Mouse (Mus musculus): ENCODE measurements around the gene Wnt9a. TPM values are rescaled to one million over a fixed set of nuclear protein-coding genes. Genes with fewer than 3 reads are reported as not detected.
"Not testable (repeated sequence)": the region's sequence is repeated elsewhere in the genome, so short reads cannot be mapped to it uniquely, and the experiment has no call there.

The Wnt9a gene
- polyA plus RNA-seq, 1 experiment from 2014 or later: 1.6 TPM

DNA sequence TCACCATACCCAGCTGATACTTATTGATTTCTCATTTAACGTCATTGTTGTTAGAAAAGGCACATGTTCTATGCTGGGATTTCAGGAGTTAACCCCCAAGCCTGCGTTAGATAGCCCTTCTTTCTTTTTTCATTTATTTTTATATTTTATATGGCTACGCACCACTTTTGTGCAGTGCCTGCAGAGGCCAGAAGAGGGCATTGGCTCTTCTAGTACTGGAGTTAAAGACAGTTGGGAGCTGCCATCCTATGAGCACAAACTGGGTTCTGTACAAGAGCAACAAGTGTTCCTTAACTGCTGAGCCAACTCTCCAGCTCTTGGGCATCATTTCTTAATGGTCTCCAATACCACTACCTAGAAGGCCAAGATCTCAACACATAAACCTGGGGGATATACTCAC is 6.5 kb upstream of the Wnt9a start:
- Histone ChIP-seq H3K9ac (replicated peaks; ENCODE audit: low read length) (no peak overlapping the region), H3K9me3 (ENCODE audit: low read length) (no peaks in the 10 kb centered on the region), H3K27ac (ENCODE audit: low read length) (no peak overlapping the region), H3K4me1 (ENCODE audit: insufficient read depth, low read length) (no peaks in the 10 kb centered on the region), H3K4me2 (replicated peaks; ENCODE audit: low read depth, low read length) (no peak overlapping the region), H3K36me3 (ENCODE audit: insufficient read depth, low read length) (no peaks in the 10 kb centered on the region), H3K4me3 (ENCODE audit: low read length) (no peak overlapping the region), H3K27me3 (ENCODE audit: insufficient read depth, low read length) (peaks cover 37% of the 10 kb centered on the region)
- no peak for ATAC-seq (ENCODE audit: low FRiP score, low TSS enrichment)
- WGBS: 22% methylated on average over 3 of the region's 3 CpGs

DNA sequence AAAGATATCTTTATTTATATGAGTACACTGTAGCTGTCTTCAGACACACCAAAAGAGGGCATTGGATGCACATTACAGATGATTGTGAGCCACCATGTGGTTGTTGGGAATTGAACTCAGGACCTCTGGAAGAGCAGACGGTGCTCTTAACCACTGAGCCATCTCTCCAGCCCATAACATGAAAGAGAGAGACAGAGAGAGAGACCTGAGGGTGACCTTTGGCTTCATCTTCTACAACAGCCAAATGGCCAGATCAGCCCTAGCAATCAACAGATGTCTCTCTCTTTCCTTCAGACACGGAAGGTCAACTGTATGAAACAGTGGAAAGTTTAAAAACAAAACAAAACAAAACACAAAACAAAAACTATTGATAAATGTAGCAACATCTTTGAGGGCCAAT is 5.7 kb upstream of the Wnt9a start:
- not testable (repeated sequence) for H3K4me2 ChIP-seq (replicated peaks; ENCODE audit: low read depth, low read length); H3K36me3 ChIP-seq (ENCODE audit: insufficient read depth, low read length); H3K4me3 ChIP-seq (ENCODE audit: low read length); H3K27ac ChIP-seq (ENCODE audit: low read length); ATAC-seq (ENCODE audit: low FRiP score, low TSS enrichment); H3K4me1 ChIP-seq (ENCODE audit: insufficient read depth, low read length); H3K9ac ChIP-seq (replicated peaks; ENCODE audit: low read length); H3K9me3 ChIP-seq (ENCODE audit: low read length)
- 53% methylated on average over 2 of the region's 2 CpGs for WGBS
- H3K27me3 ChIP-seq (ENCODE audit: insufficient read depth, low read length): peaks cover 46% of the 10 kb centered on the region

GRCm38 (mm10) chr11:59302700-59303569 is 3.8 kb upstream of the Wnt9a start:
- 36% methylated on average over 5 of the region's 10 CpGs for WGBS
- Histone ChIP-seq H3K9me3 (ENCODE audit: low read length) (no peaks in the 10 kb centered on the region), H3K4me2 (replicated peaks; ENCODE audit: low read depth, low read length) (no peak overlapping the region), H3K4me3 (ENCODE audit: low read length) (no peak overlapping the region), H3K27me3 (ENCODE audit: insufficient read depth, low read length) (peaks cover 57% of the 10 kb centered on the region), H3K4me1 (ENCODE audit: insufficient read depth, low read length) (peaks cover 20% of the 10 kb centered on the region), H3K27ac (ENCODE audit: low read length) (no peak overlapping the region), H3K9ac (replicated peaks; ENCODE audit: low read length) (no peak overlapping the region), H3K36me3 (ENCODE audit: insufficient read depth, low read length) (no peaks in the 10 kb centered on the region)
- ATAC-seq (ENCODE audit: low FRiP score, low TSS enrichment): no peak

DNA sequence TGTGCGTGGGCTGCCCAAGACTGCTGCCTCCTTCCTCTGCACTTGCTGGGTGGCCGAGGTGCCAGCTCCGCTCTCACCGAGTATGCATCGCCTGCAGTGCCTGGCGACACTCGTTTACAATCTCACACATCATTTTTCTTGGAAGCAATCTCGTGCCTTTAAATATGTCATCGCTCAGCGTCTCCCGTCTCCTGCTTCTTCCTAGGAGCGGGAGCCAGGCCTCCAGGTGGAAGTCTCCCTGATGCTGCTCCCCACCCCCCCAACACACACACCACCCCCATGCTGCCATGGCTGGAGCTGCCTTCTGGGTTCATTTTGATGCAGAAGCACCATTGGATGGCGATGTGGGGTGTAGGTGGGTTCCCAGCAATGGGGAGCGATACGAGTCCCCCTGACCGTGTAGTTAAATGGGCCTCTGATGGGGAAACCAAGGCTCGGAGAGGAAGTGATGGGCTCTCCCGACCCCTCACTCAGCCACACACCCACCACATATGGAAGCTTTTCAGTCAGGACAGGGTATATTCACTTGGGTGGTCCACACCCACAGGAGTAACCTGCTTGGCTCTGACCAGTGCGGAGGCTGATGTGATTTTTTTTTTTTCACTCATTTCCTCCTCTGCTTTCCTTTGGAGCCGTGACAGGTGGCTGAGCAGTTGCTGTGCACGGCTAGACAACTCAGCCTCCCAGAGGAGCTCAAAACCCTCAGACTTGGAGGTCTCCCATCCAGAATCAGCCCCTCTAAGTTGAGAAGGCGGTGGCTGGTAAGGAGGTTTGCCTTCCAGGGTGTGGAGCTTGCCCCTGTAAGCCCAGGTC is 1.5 kb upstream of the Wnt9a start:
- Histone ChIP-seq H3K27ac (ENCODE audit: low read length) (no peak overlapping the region), H3K9me3 (ENCODE audit: low read length) (no peaks in the 10 kb centered on the region), H3K4me3 (ENCODE audit: low read length) (no peak overlapping the region), H3K4me2 (replicated peaks; ENCODE audit: low read depth, low read length) (no peak overlapping the region), H3K9ac (replicated peaks; ENCODE audit: low read length) (no peak overlapping the region), H3K36me3 (ENCODE audit: insufficient read depth, low read length) (no peaks in the 10 kb centered on the region), H3K27me3 (ENCODE audit: insufficient read depth, low read length) (peaks cover 56% of the 10 kb centered on the region), H3K4me1 (ENCODE audit: insufficient read depth, low read length) (peaks cover 38% of the 10 kb centered on the region)
- no peak for ATAC-seq (ENCODE audit: low FRiP score, low TSS enrichment)
- 38% methylated on average over 22 of the region's 22 CpGs for WGBS

- Histone ChIP-seq H3K9me3 (ENCODE audit: low read length) (no peaks in the 10 kb centered on the region), H3K27ac (ENCODE audit: low read length) (no peak overlapping the region), H3K9ac (replicated peaks; ENCODE audit: low read length) (no peak overlapping the region), H3K4me1 (ENCODE audit: insufficient read depth, low read length) (peaks cover 38% of the 10 kb centered on the region), H3K36me3 (ENCODE audit: insufficient read depth, low read length) (no peaks in the 10 kb centered on the region), H3K27me3 (ENCODE audit: insufficient read depth, low read length) (peaks cover 53% of the 10 kb centered on the region), H3K4me3 (ENCODE audit: low read length) (peak overlapping the region; percentile 65), H3K4me2 (replicated peaks; ENCODE audit: low read depth, low read length) (peak overlapping the region; percentile 97)
- no peak for ATAC-seq (ENCODE audit: low FRiP score, low TSS enrichment)
- WGBS: 3% methylated on average over 10 of the region's 10 CpGs
These were observed 910 bp upstream of the Wnt9a start for GRCm38 (mm10) chr11:59305821-59306215.

- peak overlapping the region; percentile 97 for H3K4me2 ChIP-seq (replicated peaks; ENCODE audit: low read depth, low read length)
- no peaks in the 10 kb centered on the region for H3K36me3 ChIP-seq (ENCODE audit: insufficient read depth, low read length)
- ATAC-seq (ENCODE audit: low FRiP score, low TSS enrichment): peak; percentile 65
- H3K27me3 ChIP-seq (ENCODE audit: insufficient read depth, low read length): peaks cover 53% of the 10 kb centered on the region
- H3K9ac ChIP-seq (replicated peaks; ENCODE audit: low read length): peak overlapping the region; percentile 68
- H3K4me1 ChIP-seq (ENCODE audit: insufficient read depth, low read length): peaks cover 43% of the 10 kb centered on the region
- H3K27ac ChIP-seq (ENCODE audit: low read length): no peak overlapping the region
- H3K4me3 ChIP-seq (ENCODE audit: low read length): peak overlapping the region; percentile 65
- H3K9me3 ChIP-seq (ENCODE audit: low read length): no peaks in the 10 kb centered on the region
- under 1% methylated on average over 44 of the region's 45 CpGs for WGBS
These were observed 865 bp downstream of the Wnt9a start for GRCm38 (mm10) chr11:59307422-59308163.

DNA sequence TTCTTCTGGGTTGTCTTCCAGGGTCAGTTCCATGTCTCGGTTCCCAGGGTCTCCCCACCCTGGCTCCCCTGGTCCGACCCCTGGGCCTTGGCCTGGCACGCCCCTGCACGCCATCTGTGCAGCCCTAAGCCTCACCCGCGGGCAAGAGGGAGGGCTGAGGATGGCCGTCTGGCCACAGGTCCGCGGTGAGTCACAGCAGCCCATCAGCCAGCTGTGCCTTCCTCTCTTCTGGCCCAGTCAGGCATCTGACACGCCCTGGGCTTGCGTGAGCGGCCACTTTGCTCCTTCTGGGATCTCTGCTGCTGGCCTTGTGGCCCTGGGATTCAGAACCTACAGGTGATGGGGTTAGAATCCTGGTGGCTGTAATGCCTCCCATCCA is 1.4 kb downstream of the Wnt9a start:
- WGBS: 10% methylated on average over 12 of the region's 12 CpGs
- Histone ChIP-seq H3K9ac (replicated peaks; ENCODE audit: low read length) (no peak overlapping the region; the same call in 1 of the 2 replicates), H3K27ac (ENCODE audit: low read length) (no peak overlapping the region), H3K27me3 (ENCODE audit: insufficient read depth, low read length) (peaks cover 53% of the 10 kb centered on the region), H3K9me3 (ENCODE audit: low read length) (no peaks in the 10 kb centered on the region), H3K4me3 (ENCODE audit: low read length) (no peak overlapping the region), H3K36me3 (ENCODE audit: insufficient read depth, low read length) (no peaks in the 10 kb centered on the region), H3K4me1 (ENCODE audit: insufficient read depth, low read length) (peaks cover 49% of the 10 kb centered on the region), H3K4me2 (replicated peaks; ENCODE audit: low read depth, low read length) (0 out of 2 replicates have a peak overlapping the region, but pooled peaks have one; percentile 24)
- ATAC-seq (ENCODE audit: low FRiP score, low TSS enrichment): peak; percentile 14; the same call in 1 of the 2 replicates

DNA sequence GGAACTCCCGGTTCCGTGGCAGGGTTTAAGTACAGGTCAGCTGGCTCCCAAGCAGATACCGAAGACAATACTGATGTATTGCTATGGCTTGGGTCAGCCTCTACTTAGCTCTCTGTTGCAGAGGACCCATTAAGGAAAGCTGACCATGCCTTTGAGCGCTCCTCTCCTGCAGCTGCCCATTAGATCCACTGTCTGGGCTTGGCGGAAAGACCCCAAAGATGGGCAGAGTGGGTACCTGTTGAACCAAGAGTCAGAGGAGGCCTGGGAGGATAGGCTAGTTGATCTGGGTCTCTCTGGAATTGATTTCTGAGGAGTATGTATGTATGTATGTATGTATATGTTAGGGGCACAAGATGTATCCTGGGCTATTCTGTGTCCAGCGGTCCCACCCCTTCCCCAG is 1.9 kb downstream of the Wnt9a start:
- no peaks in the 10 kb centered on the region for H3K36me3 ChIP-seq (ENCODE audit: insufficient read depth, low read length)
- H3K4me1 ChIP-seq (ENCODE audit: insufficient read depth, low read length): peaks cover 52% of the 10 kb centered on the region
- 35% methylated on average over 6 of the region's 6 CpGs for WGBS
- no peak overlapping the region for H3K9ac ChIP-seq (replicated peaks; ENCODE audit: low read length)
- no peaks in the 10 kb centered on the region for H3K9me3 ChIP-seq (ENCODE audit: low read length)
- ATAC-seq (ENCODE audit: low FRiP score, low TSS enrichment): no peak
- peaks cover 50% of the 10 kb centered on the region for H3K27me3 ChIP-seq (ENCODE audit: insufficient read depth, low read length)
- H3K4me2 ChIP-seq (replicated peaks; ENCODE audit: low read depth, low read length): peak overlapping the region; percentile 15; the same call in 1 of the 2 replicates
- peak overlapping the region; percentile 52; the same call in 1 of the 2 replicates for H3K27ac ChIP-seq (ENCODE audit: low read length)
- no peak overlapping the region for H3K4me3 ChIP-seq (ENCODE audit: low read length)

DNA sequence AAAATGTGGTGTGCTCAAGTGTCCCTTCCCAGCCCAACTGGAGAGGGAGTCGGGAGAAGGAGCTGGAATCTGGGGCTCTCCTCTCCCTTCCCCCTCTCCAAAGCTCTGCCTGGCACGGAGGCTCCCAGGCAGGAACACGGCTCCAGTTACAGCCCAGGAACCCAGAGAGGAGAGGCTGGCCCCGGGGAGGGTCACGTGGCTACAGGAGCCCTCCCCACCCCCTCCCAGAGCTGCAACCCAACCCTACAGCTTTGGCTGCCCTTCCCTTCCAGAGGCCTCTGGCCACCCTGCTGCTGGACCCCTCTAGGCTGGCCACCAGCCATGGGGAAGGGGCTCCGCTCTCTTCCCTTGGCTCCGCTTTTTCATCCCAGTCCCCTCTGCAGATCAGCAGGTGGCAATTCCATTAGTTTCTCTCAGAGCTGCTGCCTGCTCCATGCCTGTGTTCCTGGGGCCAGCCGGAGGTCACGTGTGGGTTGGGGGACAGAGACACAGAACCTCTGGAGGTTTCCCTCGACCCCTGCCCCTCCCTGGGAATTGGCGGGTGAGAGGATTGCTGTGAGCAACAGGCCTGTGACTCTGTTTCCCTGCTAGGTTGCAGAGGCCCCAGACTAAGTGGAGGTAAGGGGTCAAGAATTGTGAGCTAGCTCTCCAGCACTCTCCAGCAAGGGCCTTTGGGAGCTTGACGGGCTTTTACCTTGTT is 2.5 kb downstream of the Wnt9a start:
- peaks cover 44% of the 10 kb centered on the region for H3K27me3 ChIP-seq (ENCODE audit: insufficient read depth, low read length)
- H3K4me3 ChIP-seq (ENCODE audit: low read length): no peak overlapping the region
- H3K36me3 ChIP-seq (ENCODE audit: insufficient read depth, low read length): no peaks in the 10 kb centered on the region
- H3K9me3 ChIP-seq (ENCODE audit: low read length): no peaks in the 10 kb centered on the region
- peak overlapping the region; percentile 15; the same call in 1 of the 2 replicates for H3K4me2 ChIP-seq (replicated peaks; ENCODE audit: low read depth, low read length)
- peak overlapping the region; percentile 23 for H3K9ac ChIP-seq (replicated peaks; ENCODE audit: low read length)
- peak overlapping the region; percentile 52; the same call in 1 of the 2 replicates for H3K27ac ChIP-seq (ENCODE audit: low read length)
- peak; percentile 60 for ATAC-seq (ENCODE audit: low FRiP score, low TSS enrichment)
- H3K4me1 ChIP-seq (ENCODE audit: insufficient read depth, low read length): peaks cover 54% of the 10 kb centered on the region
- WGBS: 11% methylated on average over 12 of the region's 12 CpGs

All from kidney, embryonic 16.5 days (tissue).